Mouse (Mus musculus) cerebral cortex, adult 2 months (tissue): ENCODE results near the gene Aebp2.

Experiments
- WGBS: fragments of 180-500 bp; shearing (Covaris S2); methylation state at CpG from one replicate; pipeline ENCODE4 v1.1.7; 2018; 5-methylcytosine and 5-hydroxymethylcytosine counted together

The Aebp2 gene

GRCm38 (mm10) chr6:140622391-140623225 lies at the start of gene Aebp2:
Gene Aebp2, plus strand, starts transcription at chr6:140622663.
- WGBS: 43% methylated on average over 30 of the region's 30 CpGs

GRCm38 (mm10) chr6:140574943-140575342 lies 47.5 kb upstream of the Aebp2 start:
- WGBS: 94% methylated on average over 3 of the region's 3 CpGs

- WGBS: 78% methylated on average over 8 of the region's 8 CpGs
These were observed 46.3 kb upstream of the Aebp2 start for GRCm38 (mm10) chr6:140576133-140576532.

- 69% methylated on average over 18 of the region's 18 CpGs for WGBS
These were observed 45.3 kb upstream of the Aebp2 start for GRCm38 (mm10) chr6:140576961-140577821.

GRCm38 (mm10) chr6:140577822-140578170 lies 44.7 kb upstream of the Aebp2 start:
- 79% methylated on average over 4 of the region's 4 CpGs for WGBS

GRCm38 (mm10) chr6:140580170-140580569 lies 42.3 kb upstream of the Aebp2 start:
- 87% methylated on average over 4 of the region's 4 CpGs for WGBS

- WGBS: 64% methylated on average over 8 of the region's 8 CpGs
These were observed 35.7 kb upstream of the Aebp2 start for GRCm38 (mm10) chr6:140586714-140587259.

GRCm38 (mm10) chr6:140591331-140591730 lies 31.1 kb upstream of the Aebp2 start:
- 66% methylated on average over 5 of the region's 5 CpGs for WGBS

GRCm38 (mm10) chr6:140592713-140593112 lies 29.8 kb upstream of the Aebp2 start:
- WGBS: 73% methylated on average over 8 of the region's 8 CpGs

GRCm38 (mm10) chr6:140593420-140594170 lies 28.9 kb upstream of the Aebp2 start:
- WGBS: 42% methylated on average over 17 of the region's 17 CpGs

GRCm38 (mm10) chr6:140595551-140595950 lies 26.9 kb upstream of the Aebp2 start:
- 94% methylated on average over 6 of the region's 6 CpGs for WGBS

GRCm38 (mm10) chr6:140597381-140598329 lies 24.8 kb upstream of the Aebp2 start:
- 88% methylated on average over 15 of the region's 15 CpGs for WGBS

GRCm38 (mm10) chr6:140598516-140598915 lies 23.9 kb upstream of the Aebp2 start:
- 89% methylated on average over 9 of the region's 9 CpGs for WGBS

GRCm38 (mm10) chr6:140599337-140599736 lies 23.1 kb upstream of the Aebp2 start:
- 86% methylated on average over 5 of the region's 5 CpGs for WGBS

- 94% methylated on average over 8 of the region's 8 CpGs for WGBS
These were observed 21.8 kb upstream of the Aebp2 start for GRCm38 (mm10) chr6:140600671-140601070.

- 92% methylated on average over 4 of the region's 4 CpGs for WGBS
These were observed 21.3 kb upstream of the Aebp2 start for GRCm38 (mm10) chr6:140601175-140601574.

GRCm38 (mm10) chr6:140603228-140603944 lies 19.1 kb upstream of the Aebp2 start:
- 54% methylated on average over 8 of the region's 8 CpGs for WGBS

GRCm38 (mm10) chr6:140605173-140605572 lies 17.3 kb upstream of the Aebp2 start:
- WGBS: 67% methylated on average over 5 of the region's 5 CpGs

GRCm38 (mm10) chr6:140605732-140606131 lies 16.7 kb upstream of the Aebp2 start:
- WGBS: 76% methylated on average over 3 of the region's 3 CpGs

- WGBS: 80% methylated on average over 10 of the region's 10 CpGs
These were observed 15.9 kb upstream of the Aebp2 start for GRCm38 (mm10) chr6:140606534-140606933.
